Mouse (Mus musculus) bone marrow macrophage, adult 2 months (primary cell): ENCODE measurements at regions not wholly inside any gene's neighbourhood (a gene's known extent, or its start where the extent isn't known, plus 50 kb on each side); places are given as distances from the start of the nearest gene placed in this dataset.

Experiments
- H3K27ac ChIP-seq: 2 replicates; pipeline ENCODE4 v1.5.1; 2012; ENCODE audit warnings: low read depth, low read length; ENCODE audit not compliant: insufficient read depth
- H3K4me1 ChIP-seq: 2 replicates; pipeline ENCODE4 v1.6.1; 2012; ENCODE audit warnings: low read length; ENCODE audit not compliant: control insufficient read depth, insufficient read depth
- H3K4me3 ChIP-seq: 2 replicates; pipeline ENCODE4 v1.5.1; 2012; ENCODE audit warnings: mild to moderate bottlenecking, low read length, moderate library complexity; ENCODE audit not compliant: insufficient read depth
- CTCF ChIP-seq: IDR thresholded peaks from 2 replicates; pipeline ENCODE4 v1.5.1; 2012; ENCODE audit warnings: low read depth, mild to moderate bottlenecking, low read length, moderate library complexity
- POLR2A ChIP-seq: IDR thresholded peaks from 2 replicates; pipeline ENCODE4 v1.6.1; 2012; ENCODE audit warnings: mild to moderate bottlenecking, low read depth, low read length, borderline replicate concordance

GRCm38 (mm10) chr5:4308514-4308913 lies 116.3 kb downstream of the Mterf1b start:
- Histone ChIP-seq H3K4me1 (no peaks in the 10 kb centered on the region), H3K27ac (no peak overlapping the region), H3K4me3 (no peak overlapping the region)
- TF ChIP-seq CTCF (no peak), POLR2A (no peak)

- no peak overlapping the region for H3K4me3 ChIP-seq
- H3K27ac ChIP-seq = no peak overlapping the region
- TF ChIP-seq POLR2A (no peak), CTCF (no peak)
- no peaks in the 10 kb centered on the region for H3K4me1 ChIP-seq
Observed at GRCm38 (mm10) chr5:4311169-4311568, 119.0 kb downstream of the Mterf1b start.

- Histone ChIP-seq H3K4me3 (no peak overlapping the region), H3K4me1 (no peaks in the 10 kb centered on the region), H3K27ac (no peak overlapping the region)
- TF ChIP-seq POLR2A = no peak
- no peak for TF ChIP-seq CTCF
Observed at GRCm38 (mm10) chr5:4311599-4311998, 119.4 kb downstream of the Mterf1b start.

GRCm38 (mm10) chr5:4312675-4313074 lies 120.5 kb downstream of the Mterf1b start:
- H3K27ac ChIP-seq = no peak overlapping the region

GRCm38 (mm10) chr5:4322634-4323386 lies 130.6 kb downstream of the Mterf1b start:
- Histone ChIP-seq H3K27ac (no peak overlapping the region), H3K4me1 (no peaks in the 10 kb centered on the region), H3K4me3 (no peak overlapping the region)
- TF ChIP-seq POLR2A (no peak), CTCF (no peak)

More at GRCm38 (mm10) chr5:4312675-4313074, 120.5 kb downstream of the Mterf1b start:
- TF ChIP-seq CTCF = no peak
- no peak for TF ChIP-seq POLR2A
- Histone ChIP-seq H3K4me1 (no peaks in the 10 kb centered on the region), H3K4me3 (no peak overlapping the region)

- TF ChIP-seq POLR2A = no peak
- TF ChIP-seq CTCF = no peak
- no peaks in the 10 kb centered on the region for H3K4me1 ChIP-seq
- H3K4me3 ChIP-seq = no peak overlapping the region
- H3K27ac ChIP-seq = no peak overlapping the region
Observed at GRCm38 (mm10) chr5:4323387-4323704, 131.2 kb downstream of the Mterf1b start.

- no peak overlapping the region for H3K4me3 ChIP-seq
- no peaks in the 10 kb centered on the region for H3K4me1 ChIP-seq
- H3K27ac ChIP-seq = no peak overlapping the region
- TF ChIP-seq CTCF = no peak
- TF ChIP-seq POLR2A = no peak
Observed at GRCm38 (mm10) chr5:4325813-4326212, 133.6 kb downstream of the Mterf1b start.

- Histone ChIP-seq H3K4me3 (no peak overlapping the region), H3K4me1 (no peaks in the 10 kb centered on the region), H3K27ac (no peak overlapping the region)
- TF ChIP-seq CTCF = no peak
- no peak for TF ChIP-seq POLR2A
Observed at GRCm38 (mm10) chr5:4326309-4327014, 134.3 kb downstream of the Mterf1b start.

- TF ChIP-seq POLR2A (no peak), CTCF (no peak)
- H3K4me1 ChIP-seq = no peaks in the 10 kb centered on the region
- H3K4me3 ChIP-seq = no peak overlapping the region
- H3K27ac ChIP-seq = no peak overlapping the region
Observed at GRCm38 (mm10) chr5:4335683-4336082, 143.5 kb downstream of the Mterf1b start.

- no peak overlapping the region for H3K4me3 ChIP-seq
- H3K27ac ChIP-seq = no peak overlapping the region
- TF ChIP-seq CTCF (no peak), POLR2A (no peak)
- no peaks in the 10 kb centered on the region for H3K4me1 ChIP-seq
Observed at GRCm38 (mm10) chr5:4341956-4342355, 149.8 kb downstream of the Mterf1b start.

GRCm38 (mm10) chr5:4344458-4344857 lies 152.3 kb downstream of the Mterf1b start:
- Histone ChIP-seq H3K27ac (no peak overlapping the region), H3K4me1 (no peaks in the 10 kb centered on the region), H3K4me3 (no peak overlapping the region)
- TF ChIP-seq CTCF = no peak
- TF ChIP-seq POLR2A = no peak
